Mouse (Mus musculus) gonadal fat pad, adult 2 months (tissue): Measurements from ENCODE around the gene Lnpk. TPM values are rescaled to one million over a fixed set of nuclear protein-coding genes. Genes with fewer than 3 reads are reported as not detected.

ENCODE experiments used
- DNase-seq: peaks from one replicate; pipeline ENCODE4 v3.0.0-alpha.2; 2012; ENCODE audit warnings: low read depth
- polyA plus RNA-seq: library from polyadenylated mRNA; depleted of rRNA; stranded (reverse); fragments of >200 nt; gene quantifications from 2 replicates; pipeline ENCODE4 v1.2.3, GENCODE M21; 2012; rRNA removed

Lnpk gene
- 8.1 and 10.7 TPM in 2 replicates for polyA plus RNA-seq

DNA sequence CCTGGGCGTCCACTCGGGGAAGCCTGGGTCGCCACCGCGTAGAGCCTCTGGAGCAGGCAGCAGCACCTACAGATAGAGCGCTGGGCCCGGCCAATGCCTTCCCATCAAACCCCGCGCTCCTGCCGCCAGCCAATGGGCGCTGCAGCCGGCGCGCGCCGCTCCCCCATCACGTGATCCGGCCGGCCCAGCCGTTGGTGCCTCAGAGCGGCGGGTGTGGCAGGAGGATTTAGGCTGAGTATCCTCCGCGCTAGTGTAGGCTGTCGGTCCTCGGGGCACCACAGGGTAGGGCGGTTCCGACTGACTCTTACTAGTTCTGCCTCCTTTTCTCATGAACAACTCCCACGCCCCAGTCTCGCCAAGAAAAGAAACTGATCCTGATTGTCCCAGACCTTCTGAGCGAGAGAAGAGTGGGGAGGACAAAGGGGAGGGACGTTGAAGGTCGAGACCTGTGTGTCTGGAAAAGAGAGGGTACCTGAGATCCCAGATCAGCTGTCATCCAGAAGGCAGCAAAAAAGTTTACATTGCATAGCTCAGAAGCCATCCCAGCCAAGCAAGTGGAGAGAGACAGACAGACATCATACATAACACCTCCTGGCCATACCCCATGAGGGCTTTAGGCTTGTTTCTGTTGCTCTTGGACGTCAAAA, at the start of gene Lnpk:
Gene Lnpk (minus strand): TSS at position 593 of the 647 bp plus-strand sequence.
- DNase-seq, result peak; percentile 47

DNA sequence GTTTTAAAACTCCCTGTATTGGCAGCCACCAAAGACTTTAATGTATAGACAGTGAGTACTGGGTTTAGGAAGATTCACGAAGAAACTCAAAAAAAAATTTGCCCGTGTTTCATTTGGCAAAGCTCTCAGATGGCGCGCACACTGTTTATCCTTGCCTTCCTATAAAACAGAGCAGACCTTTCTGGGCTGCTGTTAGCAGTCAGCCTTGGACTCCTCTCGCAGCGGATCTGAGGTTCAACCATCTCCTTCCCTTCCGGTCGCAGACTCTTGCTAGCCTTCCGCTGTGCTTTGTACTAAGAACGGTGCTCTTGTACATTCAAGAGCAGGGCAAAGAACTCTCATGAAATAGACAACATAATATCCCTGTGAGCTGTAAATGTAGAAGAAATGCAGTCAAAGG, 41.1 kb upstream of the Lnpk start:
- no peak for DNase-seq

DNA sequence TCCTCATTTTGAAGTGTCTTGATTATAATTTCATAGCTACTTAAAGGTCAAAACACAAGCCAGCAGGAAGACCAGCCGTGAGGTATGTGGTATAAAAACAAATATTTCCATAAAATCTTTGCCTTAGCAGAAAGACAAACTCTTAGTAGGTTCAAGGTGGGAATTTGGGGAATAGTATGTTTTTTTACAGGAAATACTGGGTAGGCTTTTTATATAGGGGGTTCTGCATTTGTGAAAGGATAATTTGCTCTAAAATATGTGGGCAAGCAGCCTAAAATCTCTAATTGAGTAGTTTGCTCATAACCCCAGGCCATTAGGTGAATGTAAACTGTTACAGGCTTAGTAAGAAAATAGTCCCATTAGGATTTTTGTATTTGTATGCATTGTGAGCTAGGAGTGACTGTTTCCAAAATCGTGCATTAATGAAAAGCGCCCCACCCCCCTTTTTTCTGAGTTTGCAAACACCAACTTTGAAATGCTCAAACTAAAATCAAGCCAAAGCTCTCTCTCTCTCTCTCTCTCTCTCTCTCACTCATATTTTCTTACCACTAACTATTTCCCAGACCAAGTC, 40.5 kb upstream of the Lnpk start:
- DNase-seq, result no peak

DNA sequence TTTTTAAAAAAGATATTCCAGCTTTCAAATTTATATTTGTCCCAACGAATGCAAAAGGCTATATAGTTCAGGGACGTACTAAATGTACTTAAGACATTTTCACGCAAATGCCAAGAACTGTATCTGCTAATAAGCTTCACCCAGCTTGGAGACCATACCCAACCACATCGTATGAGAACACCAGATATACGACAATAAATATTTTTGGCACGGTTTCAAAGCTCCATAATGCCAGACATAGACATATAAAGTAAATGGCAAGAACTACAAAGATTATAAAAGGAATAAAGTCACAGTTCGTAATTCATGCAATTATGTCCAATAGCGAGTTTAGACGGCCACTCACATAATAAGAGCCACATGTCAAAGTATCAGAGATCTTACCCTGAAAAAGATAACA, 38.5 kb upstream of the Lnpk start:
- DNase-seq, result no peak

- no peak for DNase-seq
These were observed 32.2 kb upstream of the Lnpk start for GRCm38 (mm10) chr2:74611406-74611805.

DNA sequence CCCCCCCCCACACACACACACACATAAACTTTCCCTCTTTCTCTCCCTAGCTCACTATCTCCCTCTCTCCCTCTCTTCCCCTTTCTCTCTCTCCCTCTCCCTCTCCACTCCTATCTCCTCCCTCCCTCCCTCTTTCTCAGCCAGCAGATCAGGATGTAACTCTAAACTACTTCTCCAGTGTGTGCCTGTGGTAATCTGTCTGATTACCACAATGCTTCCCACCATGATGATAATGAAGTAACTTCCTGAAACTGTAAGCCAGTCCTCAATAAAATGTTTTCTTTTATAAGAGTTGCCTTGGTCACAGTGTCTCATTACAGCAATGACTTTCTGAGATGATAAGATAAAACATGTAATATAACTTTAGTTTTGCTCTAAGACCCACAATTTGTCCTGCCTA, 30.1 kb upstream of the Lnpk start:
- no peak for DNase-seq

DNA sequence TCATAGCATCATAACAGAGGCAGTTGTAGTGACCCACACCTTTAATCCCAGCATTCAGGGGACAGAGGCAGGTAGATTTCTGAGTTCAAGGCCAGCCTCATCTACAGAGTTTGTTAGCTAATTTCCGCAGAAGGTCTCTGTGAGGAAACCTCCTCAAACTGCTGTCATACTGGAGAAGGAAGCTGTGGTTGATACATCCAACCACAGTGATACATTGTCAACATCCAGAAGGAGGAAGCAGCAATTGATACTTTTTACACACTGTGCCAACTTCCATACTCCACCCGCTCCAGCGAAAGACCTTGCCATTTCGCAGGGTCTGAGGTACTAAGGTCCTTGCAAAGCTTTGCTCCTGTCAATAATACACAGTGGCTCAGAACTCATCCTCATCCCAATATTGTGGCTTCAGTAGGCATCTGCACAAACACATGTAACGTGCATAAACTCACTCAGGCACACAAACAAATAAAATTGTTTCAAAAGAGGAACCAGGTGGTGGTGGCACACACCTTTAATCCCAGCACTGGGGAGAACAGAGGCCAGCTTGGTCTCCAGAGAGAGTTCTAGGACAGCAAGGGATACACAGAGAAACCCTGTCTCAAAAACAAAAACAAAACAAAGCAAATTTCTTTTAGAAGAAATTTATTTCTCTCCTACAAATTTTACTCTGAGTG, 27.0 kb upstream of the Lnpk start:
- no peak for DNase-seq

GRCm38 (mm10) chr2:74604011-74604410, 24.8 kb upstream of the Lnpk start:
- DNase-seq, result no peak

DNA sequence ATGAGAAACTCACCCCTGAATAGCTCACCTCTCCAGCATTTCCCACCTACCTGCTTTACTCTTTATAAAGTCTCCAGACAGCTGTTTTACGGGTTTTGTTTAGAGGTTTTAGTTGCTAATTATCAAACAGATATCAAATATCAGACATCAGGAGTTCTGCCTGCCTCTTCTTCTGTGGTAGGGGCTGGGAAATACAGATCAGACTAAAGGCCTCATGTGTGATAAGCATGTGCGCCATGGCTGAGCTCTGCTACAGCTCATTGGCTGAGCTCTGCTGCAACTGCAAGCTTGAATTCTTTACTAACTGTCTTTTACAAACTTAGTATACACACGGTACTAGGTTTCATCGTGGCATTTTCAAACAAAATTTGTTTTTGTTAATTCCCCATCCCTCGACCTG, 23.2 kb upstream of the Lnpk start:
- no peak for DNase-seq

DNA sequence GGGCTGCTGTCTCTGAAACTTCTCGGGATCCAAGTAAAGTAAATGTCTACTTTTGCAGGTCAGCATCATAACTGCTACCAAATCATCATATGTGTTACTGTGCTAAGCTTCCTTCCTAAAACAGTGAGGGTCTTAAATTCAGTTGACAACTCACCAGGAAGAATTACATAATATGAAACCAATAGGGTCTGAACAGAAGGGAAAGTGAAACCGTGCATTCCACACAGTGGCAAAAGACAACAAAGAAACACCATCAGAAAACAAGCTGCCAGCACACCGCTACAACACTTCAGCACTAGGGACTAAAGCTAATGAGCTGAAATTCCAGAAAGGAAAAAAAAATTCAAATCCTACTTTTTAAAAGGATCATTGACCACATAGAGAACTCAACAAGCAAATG, 17.9 kb upstream of the Lnpk start:
- no peak for DNase-seq

DNA sequence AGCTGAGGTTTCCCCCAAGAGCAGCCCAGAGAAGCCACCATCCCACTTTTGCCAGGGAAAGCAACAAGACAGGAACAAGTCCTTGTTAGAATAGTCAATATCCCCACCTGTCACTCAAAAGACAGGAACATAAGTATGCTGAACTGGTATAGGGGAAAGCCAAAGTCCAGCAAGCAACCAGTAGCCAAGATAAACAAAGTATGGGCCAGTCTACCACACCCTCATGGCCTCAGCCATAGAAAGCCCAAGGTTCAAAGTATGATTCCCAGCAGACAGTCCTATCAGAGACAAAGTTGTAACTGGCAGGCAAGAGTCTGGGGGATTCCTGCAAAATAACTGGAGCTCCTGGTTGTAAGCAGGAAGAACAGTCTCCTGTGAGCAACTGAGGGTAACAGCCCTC, 16.9 kb upstream of the Lnpk start:
- no peak for DNase-seq

GRCm38 (mm10) chr2:74578146-74578842, 941 bp downstream of the Lnpk start:
- DNase-seq, result no peak

DNA sequence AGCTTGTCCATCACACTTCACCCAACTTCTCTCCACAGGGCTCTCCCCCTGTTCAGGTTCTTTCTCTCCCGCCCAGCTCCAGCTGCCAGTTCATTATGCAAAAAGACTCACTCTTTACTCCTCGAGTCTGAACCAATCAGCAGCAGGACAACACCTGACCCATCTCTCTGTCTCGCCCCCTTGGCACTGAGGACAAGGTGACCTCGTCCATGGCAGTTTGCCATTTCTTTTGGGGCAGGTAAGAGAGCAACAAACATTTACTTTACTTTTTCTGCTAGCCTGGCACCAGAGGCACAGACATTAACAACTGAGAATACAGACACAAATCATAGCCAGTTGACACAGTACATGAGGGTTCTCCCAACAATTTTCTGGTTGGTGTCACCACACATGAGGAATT, 8.8 kb downstream of the Lnpk start:
- no peak for DNase-seq

DNA sequence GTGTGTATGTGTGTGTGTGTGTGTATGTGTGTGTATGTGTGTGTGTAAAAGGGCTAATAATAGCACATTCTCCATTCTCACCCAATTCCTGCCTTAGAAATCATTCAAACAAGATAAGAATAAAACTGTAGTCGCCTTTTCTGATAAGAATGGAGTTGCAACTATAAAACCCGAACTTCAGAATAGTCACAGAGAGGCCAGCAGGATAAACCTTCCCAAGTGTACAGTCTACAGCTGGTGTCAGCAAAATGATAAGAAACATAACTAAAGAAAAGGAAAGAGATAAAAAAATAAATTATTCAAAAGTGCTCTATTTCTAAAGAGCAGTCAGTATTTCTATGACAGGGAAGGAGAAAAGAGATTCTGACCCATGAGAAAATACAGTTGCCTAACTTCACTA, 19.4 kb downstream of the Lnpk start:
- DNase-seq, result no peak

- no peak for DNase-seq
These were observed 20.1 kb downstream of the Lnpk start for GRCm38 (mm10) chr2:74559092-74559491.

GRCm38 (mm10) chr2:74557451-74557850, 21.8 kb downstream of the Lnpk start:
- no peak for DNase-seq

DNA sequence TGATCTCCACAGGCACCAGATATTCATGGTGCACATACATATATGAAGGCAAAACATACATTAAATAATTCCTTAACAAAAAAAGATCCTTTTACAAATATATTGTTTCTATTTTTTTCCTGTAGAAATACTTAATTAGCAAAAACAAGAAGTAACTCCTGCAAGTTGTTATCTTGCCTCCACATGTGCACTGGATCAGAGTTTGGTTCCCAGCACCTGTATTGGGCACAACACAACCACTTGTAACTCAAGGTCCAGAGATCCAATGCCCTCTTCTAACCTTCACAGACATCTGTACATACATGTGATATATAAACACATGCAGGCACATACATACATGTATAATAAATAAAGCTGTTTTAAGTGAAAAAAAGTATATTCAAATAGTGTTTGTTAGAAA, 27.3 kb downstream of the Lnpk start:
- DNase-seq, result no peak

- DNase-seq, result no peak
These were observed 30.9 kb downstream of the Lnpk start for GRCm38 (mm10) chr2:74548306-74548705.

- DNase-seq, result no peak
These were observed 70.9 kb downstream of the Lnpk start for GRCm38 (mm10) chr2:74508302-74508701.

DNA sequence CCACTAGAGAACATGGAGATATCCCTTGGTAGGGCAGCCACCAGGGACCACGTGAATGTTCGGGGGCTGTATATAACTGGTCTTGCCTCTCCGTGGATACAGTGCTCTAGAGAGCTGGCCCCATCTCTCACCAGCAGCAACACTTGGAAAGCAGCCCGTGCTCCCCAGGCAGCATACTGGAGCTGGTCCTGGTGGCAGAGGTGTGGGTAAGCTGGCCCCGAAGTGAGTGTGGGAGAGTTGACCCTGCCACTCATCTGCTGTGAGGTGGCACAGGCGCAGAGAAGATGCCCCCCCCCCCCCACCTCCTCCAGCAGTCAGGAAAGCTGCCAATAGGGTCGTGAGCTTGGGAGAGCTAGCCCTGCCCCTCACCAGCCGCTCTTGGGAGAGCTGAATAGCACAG, 72.8 kb downstream of the Lnpk start:
- DNase-seq, result no peak

DNA sequence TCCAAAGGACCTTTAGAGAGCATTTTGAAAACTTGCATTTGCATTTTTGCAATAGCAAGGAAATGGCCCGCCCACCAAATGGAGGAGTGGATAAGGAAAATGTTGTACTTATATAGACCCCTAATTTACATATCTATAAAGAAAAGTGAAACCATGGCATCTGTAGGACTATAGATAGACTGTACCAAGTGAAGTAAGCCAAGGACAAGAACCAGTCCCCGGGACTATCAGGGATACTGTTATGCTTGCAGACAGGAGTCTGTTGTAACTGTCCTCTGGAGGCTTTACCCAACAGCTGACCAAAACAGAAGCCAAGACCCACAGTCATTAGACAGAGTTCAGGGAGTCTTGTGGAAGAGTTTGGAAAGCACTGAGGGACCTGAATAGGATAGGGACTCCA, 78.9 kb downstream of the Lnpk start:
- DNase-seq, result no peak

DNA sequence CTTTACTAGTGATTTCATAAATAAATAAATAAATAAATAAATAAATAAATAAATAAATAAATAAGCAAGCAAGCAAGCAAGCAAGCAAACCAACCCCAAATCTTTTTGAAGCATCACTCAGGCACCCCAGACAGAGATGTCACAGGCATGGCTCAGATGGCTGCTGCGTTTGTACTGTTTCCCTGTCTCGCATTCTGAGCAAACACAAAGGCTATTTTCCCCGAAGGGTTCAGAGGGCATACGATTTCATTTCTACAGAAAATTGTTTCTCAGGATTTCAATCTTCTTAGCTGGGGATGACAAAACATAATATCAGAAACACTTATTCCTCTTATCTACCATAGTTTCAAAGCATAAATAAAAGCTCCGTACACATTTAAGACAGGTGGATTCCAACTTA, 81.4 kb downstream of the Lnpk start:
- no peak for DNase-seq

DNA sequence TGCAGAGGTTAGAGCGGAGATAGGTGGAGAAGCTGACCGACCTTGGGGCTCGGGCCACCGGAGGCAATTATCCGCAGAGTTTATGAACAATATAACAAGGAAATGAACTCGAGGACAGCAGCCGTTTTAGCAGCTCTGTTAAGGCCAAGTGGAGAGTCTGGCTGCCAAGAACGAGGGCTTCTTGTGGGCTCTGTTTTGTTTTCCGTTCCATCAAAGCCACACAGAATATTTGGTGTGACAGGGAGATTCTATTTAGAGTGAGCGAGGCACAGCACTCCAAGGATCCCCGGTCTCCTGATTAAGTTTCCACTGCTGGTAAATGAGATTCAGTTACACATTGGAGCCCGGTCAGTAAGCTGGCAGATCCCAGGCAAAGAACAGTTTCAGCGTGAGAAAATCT, 87.8 kb downstream of the Lnpk start:
- no peak for DNase-seq
